Mouse (Mus musculus) lung, postnatal 0 days (tissue): ENCODE results near the gene Chrm5.

Experiments used
- CTCF ChIP-seq: IDR thresholded peaks from 2 replicates; pipeline ENCODE4 v1.5.1; 2016; ENCODE audit warnings: antibody characterized with exemption, mild to moderate bottlenecking
- EP300 ChIP-seq: IDR thresholded peaks from 2 replicates; pipeline ENCODE4 v1.6.1; 2016; ENCODE audit warnings: antibody characterized with exemption, mild to moderate bottlenecking, control low read depth

GRCm38 (mm10) chr2:112513036-112513435 lies 32.5 kb upstream of the Chrm5 start:
- no peak for TF ChIP-seq EP300
- TF ChIP-seq CTCF = no peak
